Mouse (Mus musculus): ENCODE measurements around the gene Ephb2. TPM values are rescaled to one million over a fixed set of nuclear protein-coding genes. Genes with fewer than 3 reads are reported as not detected.
A peak's percentile ranks its signal among the peaks of the same experiment; 100 is the strongest.

Ephb2 gene
- polyA plus RNA-seq, 1 experiment from 2014 or later, result 0.28 TPM

DNA sequence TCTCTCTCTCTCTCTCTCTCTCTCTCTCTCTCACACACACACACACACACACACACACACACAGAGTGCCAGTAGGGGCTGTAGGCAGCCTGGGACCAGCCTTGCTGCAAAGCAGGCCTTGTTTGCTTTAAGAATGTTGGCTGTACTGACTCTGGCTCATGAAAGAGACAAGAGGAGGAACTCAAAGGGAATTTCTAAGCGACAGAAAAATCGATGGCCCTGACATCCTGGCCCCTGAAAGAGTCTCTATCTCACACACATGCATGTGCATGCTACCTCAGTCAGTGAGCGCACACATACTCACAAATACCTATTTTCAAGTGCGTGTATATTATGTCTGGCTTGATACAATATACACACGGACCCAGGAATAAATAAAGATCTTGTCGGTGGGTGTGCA is 79.3 kb downstream of the Ephb2 start:
- Histone ChIP-seq H3K4me2 (no peak overlapping the region), H3K36me3 (replicated peaks) (no peaks in the 10 kb centered on the region), H3K27ac (replicated peaks) (no peak overlapping the region), H3K9me3 (replicated peaks) (no peaks in the 10 kb centered on the region), H3K27me3 (peaks cover 25% of the 10 kb centered on the region), H3K9ac (no peak overlapping the region), H3K4me1 (replicated peaks) (no peaks in the 10 kb centered on the region), H3K4me3 (replicated peaks) (no peak overlapping the region)
- 60% methylated on average over 6 of the region's 6 CpGs for WGBS (ENCODE audit: insufficient replicate concordance)
- no peak for ATAC-seq (ENCODE audit: insufficient read depth)

DNA sequence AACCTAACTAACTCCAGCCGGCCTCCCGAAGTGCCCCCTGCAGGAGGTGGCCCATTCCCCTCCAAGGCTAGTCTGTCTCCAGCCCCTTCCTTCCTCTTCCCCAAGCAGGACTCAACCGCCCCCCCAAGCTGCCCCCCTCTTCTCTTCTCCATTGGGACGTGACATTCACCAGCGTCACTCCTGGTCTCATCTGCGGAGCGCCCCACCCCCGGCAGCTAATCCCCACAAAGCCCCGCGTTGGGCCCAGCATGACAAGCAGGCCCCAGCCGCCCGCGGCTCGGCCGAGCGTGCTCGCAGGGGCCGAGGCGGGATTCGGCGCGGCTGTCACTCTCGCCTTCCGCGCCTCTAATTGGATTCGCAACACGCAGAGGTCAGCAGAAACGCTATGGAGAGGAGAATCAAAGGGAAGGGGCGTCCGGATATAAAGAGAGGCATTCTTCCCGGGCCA is 80.4 kb downstream of the Ephb2 start:
- WGBS (ENCODE audit: insufficient replicate concordance), result 2% methylated on average over 31 of the region's 31 CpGs
- no peak for ATAC-seq (ENCODE audit: insufficient read depth)
- H3K4me1 ChIP-seq (replicated peaks), result no peaks in the 10 kb centered on the region
- no peaks in the 10 kb centered on the region for H3K36me3 ChIP-seq (replicated peaks)
- no peak overlapping the region for H3K9ac ChIP-seq
- no peak overlapping the region for H3K27ac ChIP-seq (replicated peaks)
- H3K4me3 ChIP-seq (replicated peaks), result 0 out of 2 replicates have a peak overlapping the region, but pooled peaks have one; percentile 7
- H3K4me2 ChIP-seq, result peak overlapping the region; percentile 29
- peaks cover 25% of the 10 kb centered on the region for H3K27me3 ChIP-seq
- H3K9me3 ChIP-seq (replicated peaks), result no peaks in the 10 kb centered on the region

DNA sequence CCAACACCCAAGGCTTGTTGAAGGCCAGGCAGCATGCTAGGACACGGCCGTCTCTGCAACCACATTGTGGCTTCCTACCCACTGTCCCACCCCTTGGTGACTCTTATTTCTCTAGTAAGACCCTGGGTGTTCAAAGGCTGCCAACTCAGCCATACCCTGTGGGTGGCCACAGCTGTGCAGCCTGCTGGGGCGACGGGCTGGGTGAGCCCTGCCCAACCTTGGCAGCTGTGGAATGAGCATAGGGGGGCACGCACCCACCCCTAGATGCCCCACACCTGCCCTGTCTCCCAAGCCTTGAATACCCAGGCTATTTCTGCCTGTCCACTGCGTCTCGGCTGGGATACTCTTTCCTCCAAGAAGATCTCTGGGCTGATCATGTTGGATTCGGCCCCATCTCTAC is 81.5 kb downstream of the Ephb2 start:
- WGBS (ENCODE audit: insufficient replicate concordance), result 58% methylated on average over 8 of the region's 8 CpGs
- H3K4me1 ChIP-seq (replicated peaks), result no peaks in the 10 kb centered on the region
- no peak overlapping the region for H3K4me3 ChIP-seq (replicated peaks)
- H3K27me3 ChIP-seq, result peaks cover 25% of the 10 kb centered on the region
- no peak for ATAC-seq (ENCODE audit: insufficient read depth)
- H3K27ac ChIP-seq (replicated peaks), result no peak overlapping the region
- H3K9ac ChIP-seq, result no peak overlapping the region
- H3K4me2 ChIP-seq, result no peak overlapping the region
- H3K36me3 ChIP-seq (replicated peaks), result no peaks in the 10 kb centered on the region
- no peaks in the 10 kb centered on the region for H3K9me3 ChIP-seq (replicated peaks)

DNA sequence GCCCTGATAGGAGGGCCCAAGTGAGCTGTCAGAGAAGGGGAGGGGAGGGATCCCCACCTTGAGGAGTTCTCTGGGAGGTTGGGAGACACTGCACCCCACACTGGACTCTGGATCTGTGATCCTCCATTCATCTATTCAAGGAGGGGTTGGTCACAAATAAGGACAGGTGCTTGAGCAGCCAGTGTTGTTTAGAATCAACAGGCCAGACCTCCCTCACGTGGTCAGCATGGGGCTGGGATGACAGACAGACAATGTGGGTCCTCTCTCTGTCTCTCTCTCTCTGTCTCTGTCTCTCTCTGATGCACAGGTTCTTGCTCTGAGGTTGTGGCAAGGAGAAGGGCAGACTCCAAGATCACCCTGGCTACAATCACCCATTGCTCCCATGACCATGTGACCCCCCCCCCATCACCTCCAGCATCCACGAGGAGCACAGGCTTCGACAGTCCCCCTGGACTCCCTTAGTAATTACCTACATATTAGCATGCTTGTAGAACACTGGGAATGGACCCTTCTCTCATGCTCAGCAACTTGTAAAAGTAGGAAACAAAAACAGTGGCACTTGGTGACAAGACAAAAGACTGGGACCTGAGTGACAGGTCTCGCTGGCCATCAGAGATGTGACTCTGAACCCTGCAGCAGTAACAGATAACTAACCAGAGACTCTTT is 84.3 kb downstream of the Ephb2 start:
- Histone ChIP-seq H3K36me3 (replicated peaks) (no peaks in the 10 kb centered on the region), H3K9me3 (replicated peaks) (no peaks in the 10 kb centered on the region), H3K4me3 (replicated peaks) (no peak overlapping the region), H3K27me3 (peaks cover 22% of the 10 kb centered on the region), H3K4me2 (no peak overlapping the region), H3K4me1 (replicated peaks) (no peaks in the 10 kb centered on the region), H3K27ac (replicated peaks) (no peak overlapping the region), H3K9ac (no peak overlapping the region)
- no peak for ATAC-seq (ENCODE audit: insufficient read depth)
- 32% methylated on average over 4 of the region's 4 CpGs for WGBS (ENCODE audit: insufficient replicate concordance)

DNA sequence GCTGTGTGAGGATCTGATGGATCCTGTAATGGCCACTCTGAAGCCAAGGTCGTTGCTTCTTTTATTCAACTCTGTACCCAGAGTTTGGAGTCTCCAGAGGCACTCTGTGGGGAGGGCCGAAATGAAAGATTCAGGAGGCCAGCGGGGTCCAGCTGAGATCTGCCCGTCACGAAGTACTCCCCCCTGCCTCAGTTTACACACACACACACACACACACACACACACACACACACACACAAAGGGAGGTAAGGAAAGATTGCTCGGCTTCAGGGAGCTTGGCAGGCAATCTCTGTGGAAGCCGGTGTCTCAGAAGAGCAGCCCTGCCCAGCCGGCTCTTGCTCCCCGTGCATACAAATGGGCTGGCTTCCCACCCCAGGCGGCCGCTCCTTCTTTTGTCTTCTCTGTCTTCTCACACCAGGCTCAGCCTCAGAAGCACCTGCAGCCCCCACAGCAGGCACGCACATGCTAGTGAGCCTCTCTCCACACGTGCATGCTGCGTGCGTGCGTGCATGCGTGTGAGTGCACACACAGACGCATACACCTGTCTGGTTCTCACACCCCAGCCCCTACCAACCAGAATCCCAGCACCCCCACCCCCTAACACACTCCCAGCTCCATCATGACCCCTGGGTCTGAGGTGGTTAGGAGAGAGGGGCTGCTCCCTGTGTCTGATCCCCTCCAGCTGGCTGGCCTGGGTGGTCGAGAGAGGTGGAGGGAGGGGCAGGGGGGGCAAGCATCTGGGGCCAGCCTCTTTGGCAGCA is 85.0 kb downstream of the Ephb2 start:
- H3K27me3 ChIP-seq, result peaks cover 17% of the 10 kb centered on the region
- H3K27ac ChIP-seq (replicated peaks), result no peak overlapping the region
- H3K9me3 ChIP-seq (replicated peaks), result no peaks in the 10 kb centered on the region
- WGBS (ENCODE audit: insufficient replicate concordance), result 59% methylated on average over 19 of the region's 19 CpGs
- no peak for ATAC-seq (ENCODE audit: insufficient read depth)
- no peak overlapping the region for H3K4me2 ChIP-seq
- H3K4me3 ChIP-seq (replicated peaks), result no peak overlapping the region
- no peaks in the 10 kb centered on the region for H3K4me1 ChIP-seq (replicated peaks)
- H3K9ac ChIP-seq, result no peak overlapping the region
- H3K36me3 ChIP-seq (replicated peaks), result no peaks in the 10 kb centered on the region

DNA sequence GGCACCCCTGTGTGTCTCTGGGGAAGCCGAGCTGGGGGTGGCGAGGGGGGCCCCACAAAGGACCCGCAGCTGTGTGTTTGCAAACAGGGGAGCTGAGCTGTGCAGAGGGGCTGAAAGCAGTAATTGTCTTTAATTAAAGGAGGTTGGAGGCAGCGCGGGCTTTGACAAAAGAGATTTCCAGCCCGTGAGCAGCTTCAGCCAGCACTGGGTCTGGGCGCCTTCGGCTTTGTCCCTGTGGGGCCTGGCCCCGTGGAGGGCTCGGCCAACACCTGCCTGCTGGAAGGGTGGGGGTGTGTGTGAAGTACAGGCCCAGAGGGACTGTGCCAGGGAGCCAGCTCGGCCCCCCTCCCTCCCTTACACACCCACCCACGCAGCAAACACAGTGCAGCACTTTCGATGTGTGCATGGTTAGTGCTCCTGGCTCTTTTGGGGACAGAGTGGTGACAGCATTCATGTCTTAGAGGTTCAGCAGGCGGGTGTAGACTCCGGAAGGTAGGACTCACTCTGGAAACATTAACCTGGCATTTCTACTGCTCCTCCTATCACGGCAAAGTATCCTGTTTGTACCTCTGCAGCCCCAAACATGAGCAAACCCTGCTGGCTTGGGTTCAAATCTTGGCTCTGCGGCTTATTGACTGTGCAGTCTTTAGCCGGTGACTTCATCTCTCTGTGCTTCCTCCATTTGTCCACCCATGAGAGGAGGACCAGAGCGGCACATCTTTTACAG is 85.8 kb downstream of the Ephb2 start:
- no peak overlapping the region for H3K27ac ChIP-seq (replicated peaks)
- H3K9ac ChIP-seq, result no peak overlapping the region
- no peak overlapping the region for H3K4me2 ChIP-seq
- ATAC-seq (ENCODE audit: insufficient read depth), result no peak
- no peaks in the 10 kb centered on the region for H3K9me3 ChIP-seq (replicated peaks)
- H3K27me3 ChIP-seq, result peaks cover 10% of the 10 kb centered on the region
- H3K4me1 ChIP-seq (replicated peaks), result no peaks in the 10 kb centered on the region
- H3K4me3 ChIP-seq (replicated peaks), result no peak overlapping the region
- WGBS (ENCODE audit: insufficient replicate concordance), result 56% methylated on average over 19 of the region's 19 CpGs
- no peaks in the 10 kb centered on the region for H3K36me3 ChIP-seq (replicated peaks)

DNA sequence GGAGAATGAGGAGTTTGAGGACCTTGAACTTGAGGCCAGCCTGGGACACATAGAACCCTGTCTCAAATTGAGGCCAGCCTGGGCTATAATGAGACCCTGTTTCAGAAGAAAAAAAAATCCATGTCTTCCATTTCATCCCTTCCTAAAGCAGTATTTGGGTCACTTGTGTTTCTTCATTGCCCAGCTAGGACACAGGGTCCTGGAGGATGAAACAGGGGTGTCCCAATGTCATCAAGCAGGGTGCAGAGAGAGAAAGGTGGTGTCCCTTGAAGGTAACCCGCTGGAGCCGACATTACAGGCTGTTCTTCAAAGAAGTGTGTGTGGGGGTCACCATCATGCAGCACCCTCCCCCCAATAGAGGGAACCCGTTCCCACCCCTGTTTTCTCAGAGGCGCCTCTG is 86.4 kb downstream of the Ephb2 start:
- peaks cover 4% of the 10 kb centered on the region for H3K27me3 ChIP-seq
- no peak overlapping the region for H3K27ac ChIP-seq (replicated peaks)
- H3K36me3 ChIP-seq (replicated peaks), result no peaks in the 10 kb centered on the region
- no peaks in the 10 kb centered on the region for H3K9me3 ChIP-seq (replicated peaks)
- no peak overlapping the region for H3K9ac ChIP-seq
- no peaks in the 10 kb centered on the region for H3K4me1 ChIP-seq (replicated peaks)
- H3K4me3 ChIP-seq (replicated peaks), result no peak overlapping the region
- no peak for ATAC-seq (ENCODE audit: insufficient read depth)
- WGBS (ENCODE audit: insufficient replicate concordance), result 66% methylated on average over 4 of the region's 4 CpGs
- H3K4me2 ChIP-seq, result no peak overlapping the region

DNA sequence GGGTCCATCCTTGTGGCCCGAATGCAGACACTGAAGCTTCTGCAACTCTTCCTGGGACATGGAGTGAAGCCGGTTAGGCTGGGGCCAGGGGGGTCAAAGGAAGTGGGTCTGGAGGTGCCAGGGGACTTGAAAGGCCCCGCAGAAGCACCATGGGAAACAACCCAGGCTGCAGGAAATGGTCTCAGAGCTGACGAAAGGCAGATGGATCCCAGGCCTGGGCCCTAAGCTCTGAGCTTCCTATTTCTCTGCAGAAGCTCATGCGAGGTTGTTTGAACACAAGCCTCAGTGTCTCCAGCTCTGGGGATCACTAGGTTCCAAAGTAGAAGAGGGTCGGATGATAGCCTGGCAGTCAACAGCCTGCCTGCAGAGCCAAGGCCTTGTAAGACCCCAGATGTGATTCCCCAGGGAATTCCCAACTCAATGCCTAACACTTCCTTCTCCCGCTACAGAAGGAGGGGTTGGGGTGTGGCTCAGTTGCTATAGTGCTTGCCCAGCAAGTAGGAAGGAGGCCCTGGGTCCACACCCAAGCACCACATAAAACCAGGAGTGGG is 86.9 kb downstream of the Ephb2 start:
- Histone ChIP-seq H3K9me3 (replicated peaks) (no peaks in the 10 kb centered on the region), H3K4me2 (no peak overlapping the region), H3K4me3 (replicated peaks) (no peak overlapping the region), H3K4me1 (replicated peaks) (no peaks in the 10 kb centered on the region), H3K9ac (no peak overlapping the region), H3K36me3 (replicated peaks) (no peaks in the 10 kb centered on the region), H3K27ac (replicated peaks) (no peak overlapping the region), H3K27me3 (no peaks in the 10 kb centered on the region; the same call in 1 of the 2 replicates)
- 28% methylated on average over 7 of the region's 7 CpGs for WGBS (ENCODE audit: insufficient replicate concordance)
- no peak for ATAC-seq (ENCODE audit: insufficient read depth)

DNA sequence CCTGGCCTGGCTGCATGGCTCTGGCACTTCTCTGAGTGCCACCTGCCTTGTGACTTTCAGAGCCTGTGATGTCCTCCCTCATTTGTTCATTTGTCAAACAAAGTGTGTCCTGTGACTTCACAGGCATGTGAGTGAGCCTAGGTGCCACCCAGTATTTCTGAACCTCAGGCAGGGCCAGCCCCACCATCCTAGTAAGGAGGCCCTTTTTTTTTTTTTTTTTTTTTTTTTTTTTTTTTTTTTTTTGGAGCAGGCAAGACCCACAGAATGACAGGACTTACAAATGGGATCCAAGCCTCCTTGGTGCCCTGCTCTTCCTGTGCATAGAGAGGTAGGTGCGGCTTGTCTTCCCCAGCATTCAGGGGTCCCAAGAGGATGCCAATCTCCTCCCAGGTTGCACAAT is 89.3 kb downstream of the Ephb2 start:
- Histone ChIP-seq H3K27me3 (no peaks in the 10 kb centered on the region; the same call in 1 of the 2 replicates), H3K27ac (replicated peaks) (no peak overlapping the region), H3K9ac (no peak overlapping the region), H3K36me3 (replicated peaks) (no peaks in the 10 kb centered on the region), H3K4me2 (no peak overlapping the region), H3K4me1 (replicated peaks) (no peaks in the 10 kb centered on the region), H3K4me3 (replicated peaks) (no peak overlapping the region), H3K9me3 (replicated peaks) (no peaks in the 10 kb centered on the region)
- 77% methylated on average over 1 of the region's 1 CpGs for WGBS (ENCODE audit: insufficient replicate concordance)
- no peak for ATAC-seq (ENCODE audit: insufficient read depth)

DNA sequence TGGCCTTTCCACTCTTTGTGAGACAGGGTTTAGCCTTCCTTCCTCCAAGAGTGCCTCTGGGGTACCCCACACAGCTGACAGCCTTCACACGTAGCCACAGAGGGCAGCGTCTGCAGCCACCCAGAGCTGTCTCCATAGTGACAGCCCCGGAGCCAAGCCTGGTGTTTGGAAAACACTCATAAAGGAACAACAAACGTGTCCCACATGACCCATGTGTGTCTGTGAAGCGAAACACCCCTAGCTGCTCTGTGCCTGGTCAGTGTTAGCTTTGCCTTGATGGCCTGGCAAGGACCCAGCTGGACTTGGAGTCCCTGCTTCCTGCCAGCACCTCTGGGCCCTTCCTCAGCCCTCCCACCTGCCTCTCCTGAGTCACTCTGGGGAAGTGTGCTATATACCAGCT is 93.1 kb downstream of the Ephb2 start:
- Histone ChIP-seq H3K4me3 (replicated peaks) (no peak overlapping the region), H3K27ac (replicated peaks) (no peak overlapping the region), H3K36me3 (replicated peaks) (no peaks in the 10 kb centered on the region), H3K27me3 (no peaks in the 10 kb centered on the region), H3K4me1 (replicated peaks) (no peaks in the 10 kb centered on the region), H3K9ac (no peak overlapping the region), H3K4me2 (no peak overlapping the region), H3K9me3 (replicated peaks) (no peaks in the 10 kb centered on the region)
- ATAC-seq (ENCODE audit: insufficient read depth), result no peak
- WGBS (ENCODE audit: insufficient replicate concordance), result 17% methylated on average over 5 of the region's 5 CpGs

DNA sequence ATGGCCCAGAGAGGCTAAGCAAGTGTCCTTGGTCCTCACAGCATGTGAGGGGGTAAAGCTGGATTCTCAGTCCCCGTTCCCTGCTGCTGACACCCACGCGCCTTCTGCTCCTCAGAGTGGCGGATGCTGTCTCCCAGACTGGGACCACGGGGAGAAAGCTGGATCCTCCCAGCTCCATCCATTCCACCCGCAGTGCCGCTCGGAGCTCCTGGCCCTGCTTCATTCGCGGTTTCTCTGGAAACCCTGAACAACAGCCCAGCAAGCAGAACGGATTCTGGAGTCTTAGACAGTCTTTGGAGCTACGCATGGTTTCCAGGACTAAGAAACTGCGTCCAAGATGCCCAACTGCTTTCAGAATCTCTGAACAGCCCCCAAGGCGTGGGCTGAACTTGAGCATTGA is 93.9 kb downstream of the Ephb2 start:
- H3K4me3 ChIP-seq (replicated peaks), result no peak overlapping the region
- no peaks in the 10 kb centered on the region for H3K4me1 ChIP-seq (replicated peaks)
- ATAC-seq (ENCODE audit: insufficient read depth), result no peak
- no peak overlapping the region for H3K27ac ChIP-seq (replicated peaks)
- no peaks in the 10 kb centered on the region for H3K36me3 ChIP-seq (replicated peaks)
- no peaks in the 10 kb centered on the region for H3K9me3 ChIP-seq (replicated peaks)
- 73% methylated on average over 14 of the region's 14 CpGs for WGBS (ENCODE audit: insufficient replicate concordance)
- H3K27me3 ChIP-seq, result no peaks in the 10 kb centered on the region
- no peak overlapping the region for H3K4me2 ChIP-seq
- no peak overlapping the region for H3K9ac ChIP-seq

All from liver, embryonic 15.5 days (tissue).